Mouse (Mus musculus) T-cell, adult 66 days (primary cell): ENCODE results near the gene Cdca4. TPM values are rescaled to one million over a fixed set of nuclear protein-coding genes. Genes with fewer than 3 reads are reported as not detected.

ENCODE experiments used
- total RNA-seq, 2 experiments: library from RNA; stranded (reverse); gene quantifications; 3 replicates in 1 of 2; 4 replicates in 1 of 2; pipeline ENCODE4 v1.2.4; 2023

Gene Cdca4
- 10 to 100 TPM; 37.9 to 38.9 TPM for total RNA-seq

GRCm38 (mm10) chr12:112829244-112829864 lies at the start of gene Cdca4:
Gene Cdca4, minus strand, starts transcription at chr12:112829423.

DNA sequence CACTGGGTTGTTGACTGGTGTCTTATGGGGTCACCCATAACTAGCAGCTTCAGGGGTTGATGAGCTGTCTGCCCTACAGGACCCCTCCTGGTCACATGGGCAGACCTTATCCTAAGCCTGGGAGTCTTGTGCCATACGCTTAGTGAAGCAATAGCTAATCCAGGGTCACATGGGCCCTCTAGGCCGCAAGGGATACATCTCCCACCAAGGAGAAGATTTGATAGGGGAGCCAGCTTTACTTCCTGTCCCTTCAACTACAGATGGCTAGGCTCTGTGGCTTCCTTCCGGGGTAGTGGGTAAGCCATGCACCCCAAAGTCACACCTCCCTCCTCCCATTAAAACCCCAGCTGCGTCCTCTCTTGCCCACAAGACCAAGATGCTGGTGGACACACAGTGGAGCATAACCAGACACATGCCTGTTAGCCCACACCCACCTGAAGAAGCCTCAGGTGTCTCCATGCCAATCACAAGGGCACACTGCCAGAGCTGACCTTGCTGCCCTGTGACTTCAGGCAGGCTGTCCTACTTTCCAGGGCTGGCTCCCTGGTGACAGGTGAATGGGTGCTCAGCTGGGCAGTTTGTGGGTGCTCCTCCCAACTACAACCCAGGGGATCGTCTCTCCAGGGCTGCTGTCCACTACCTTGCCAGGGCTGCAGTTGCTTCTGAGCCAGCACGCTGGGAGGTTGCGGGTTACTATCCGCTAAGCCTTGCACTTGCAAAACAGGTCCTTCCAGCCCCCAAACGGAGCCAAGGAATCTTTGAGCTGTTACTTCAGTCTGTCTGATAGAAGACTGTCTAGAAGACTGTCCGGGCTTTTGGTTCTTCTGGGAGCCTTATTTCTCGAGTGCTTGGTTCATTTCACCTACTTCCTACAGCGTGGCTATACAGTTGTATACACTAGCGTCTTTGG lies 39.2 kb upstream of the Cdca4 start, which contains the start of gene Gpr132:
Gene Gpr132 (minus strand): TSS at position 51 of the 910 bp plus-strand sequence.

GRCm38 (mm10) chr12:112808587-112809364 lies 20.4 kb downstream of the Cdca4 start, which contains the start of gene Clba1:
Gene Clba1, plus strand, starts transcription at chr12:112808937.

DNA sequence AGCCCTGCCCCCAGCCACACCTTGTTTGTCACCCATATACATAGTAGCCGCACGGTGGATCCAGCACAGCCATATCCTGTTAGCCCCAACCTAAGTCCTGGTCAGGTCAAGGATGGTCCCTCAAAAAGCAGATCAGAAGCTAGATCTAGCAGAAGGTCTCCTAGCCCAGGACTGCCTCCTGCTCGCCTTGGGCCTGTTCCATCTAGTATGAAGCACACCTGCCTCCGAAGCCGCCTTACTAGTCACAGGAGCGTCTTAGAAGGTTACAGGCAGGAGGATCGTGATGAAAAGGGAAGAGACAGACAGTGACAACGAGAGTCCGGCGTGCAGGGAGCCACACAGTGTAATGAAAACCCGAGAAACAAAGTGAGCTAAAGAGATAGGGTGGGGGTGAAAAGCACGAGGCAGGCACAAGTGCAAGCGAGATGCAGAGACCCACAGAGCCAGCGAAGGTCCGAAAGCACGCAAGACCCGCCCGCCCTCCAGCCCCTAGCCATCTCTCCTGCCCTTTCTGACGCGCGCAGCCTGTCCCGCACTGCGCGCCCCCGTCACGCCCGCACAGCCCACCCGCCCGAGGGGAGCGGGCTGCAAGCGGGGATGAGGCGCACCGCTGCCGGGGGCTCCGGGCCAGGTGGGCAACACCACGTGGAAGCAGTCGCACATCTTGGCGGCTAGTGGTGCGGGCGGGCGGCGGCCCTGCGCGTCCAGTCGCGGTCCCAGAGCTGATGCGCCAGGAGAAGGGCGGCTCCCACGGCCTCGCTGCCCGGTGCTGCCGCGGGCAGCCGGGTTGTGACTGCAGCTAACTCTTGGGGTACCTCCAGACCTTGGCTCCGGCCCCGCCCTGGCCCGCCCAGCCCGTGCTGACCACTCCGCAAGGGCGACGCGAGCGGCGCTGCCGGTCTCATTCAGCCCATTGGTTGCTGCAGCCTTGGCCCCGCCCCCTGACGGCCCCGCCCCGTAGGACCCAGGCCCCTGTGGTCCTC lies 27.1 kb downstream of the Cdca4 start, which contains the start of gene Ahnak2:
Gene Ahnak2 (minus strand): TSS at position 794 of the 983 bp plus-strand sequence.

Other genes with a start within 250 kb of the Cdca4 start
- 10 to 100 TPM; 68.7 to 71.1 TPM for gene Inf2, start 240.6 kb downstream of the Cdca4 start, total RNA-seq
- 1 to 10 TPM; 2.3 to 3.7 TPM for gene Adssl1, start 209.4 kb downstream of the Cdca4 start, total RNA-seq
- 10 to 100 TPM; 15.6 to 21.2 TPM for gene Siva1, start 184.7 kb downstream of the Cdca4 start, total RNA-seq
- 100 to 1,000 TPM; 109 TPM for gene Akt1, start 154.5 kb downstream of the Cdca4 start, total RNA-seq
- 1 to 10 TPM; 5.1 to 5.6 TPM for gene Zbtb42, start 150.6 kb downstream of the Cdca4 start, total RNA-seq
- 10 to 100 TPM in 1 of 2 experiments, 1 to 10 TPM in 1; 9.8 to 13.0 TPM for gene Cep170b, start 109.0 kb downstream of the Cdca4 start, total RNA-seq
- 10 to 100 TPM in 1 of 2 experiments, 1 to 10 TPM in 1; 3.9 to 11.8 TPM for gene Pld4, start 68.8 kb downstream of the Cdca4 start, total RNA-seq
- gene Ahnak2, start 26.8 kb downstream of the Cdca4 start, total RNA-seq, result under 1 TPM; 0.24 to 0.29 TPM
- gene Clba1, start 20.5 kb downstream of the Cdca4 start, total RNA-seq, result 1 to 10 TPM in 1 of 2 experiments, not detected in 1; 1.0 TPM
- 100 to 1,000 TPM; 180 to 202 TPM for gene Gpr132, start 38.8 kb upstream of the Cdca4 start, total RNA-seq
- gene Jag2, start 100.4 kb upstream of the Cdca4 start, total RNA-seq, result 1 to 10 TPM; 7.2 to 8.8 TPM
- 10 to 100 TPM; 20.8 to 20.9 TPM for gene Nudt14, start 112.7 kb upstream of the Cdca4 start, total RNA-seq
- 10 to 100 TPM; 28.7 to 32.4 TPM for gene Btbd6, start 147.1 kb upstream of the Cdca4 start, total RNA-seq
- gene Brf1, start 171.3 kb upstream of the Cdca4 start, total RNA-seq, result 100 to 1,000 TPM; 194 to 221 TPM
- gene Pacs2, start 185.1 kb upstream of the Cdca4 start, total RNA-seq, result 10 to 100 TPM; 76.2 to 88.3 TPM
- gene Tex22, start 245.1 kb upstream of the Cdca4 start, total RNA-seq, result 1 to 10 TPM; 2.8 to 3.1 TPM